20 mouse cellular contexts compared by ENCODE assay signal in the genomic region with DNA sequence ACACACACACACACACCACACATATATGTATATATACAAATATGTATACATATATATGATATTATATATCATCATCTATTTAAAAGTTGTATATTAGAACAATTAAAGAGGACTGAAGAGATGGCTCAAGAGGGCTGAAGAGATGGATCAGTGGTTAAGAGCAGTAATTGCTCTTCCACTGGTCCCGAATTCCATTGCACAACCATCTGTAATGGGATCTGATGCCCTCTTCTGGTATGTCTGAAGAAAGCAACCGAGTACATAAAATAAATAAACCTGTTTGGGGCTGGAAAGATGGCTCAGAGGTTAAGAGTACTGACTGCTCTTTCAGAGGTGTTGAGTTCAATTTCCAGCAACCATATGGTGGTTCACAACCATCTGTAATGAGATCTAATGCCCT. TPM values are rescaled to one million over a fixed set of nuclear protein-coding genes. Genes with fewer than 3 reads are reported as not detected.
DNase-seq lines count a peak whose midpoint lies in the region; ATAC-seq and TF ChIP-seq lines count a peak whose summit lies in the region.
"Had no signal": no experiment of that assay in that cellular context is flagged by ENCODE, and none has a peak within 500 bp of the region (broad histone marks: within the 10 kb centered on the region; RNA-seq: fewer than 3 reads in every experiment).

No protein-coding gene starts in this region.

- H3K36me3 ChIP-seq in intestine, postnatal 0 days (ENCODE audit: control insufficient read depth, insufficient read depth): no peaks in the 10 kb centered on the region
- H3K36me3 ChIP-seq in intestine, embryonic 16.5 days (ENCODE audit: control insufficient read depth, insufficient read depth, low read length): no peaks in the 10 kb centered on the region
- no peaks in the 10 kb centered on the region for H3K36me3 ChIP-seq in E14TG2a.4 (ENCODE audit: insufficient read depth, low read length)
- no peaks in the 10 kb centered on the region for H3K36me3 ChIP-seq in neural tube, embryonic 15.5 days
- H3K36me3 ChIP-seq: embryonic facial prominence, embryonic 15.5 days; forebrain, embryonic 10.5 days; heart, embryonic 12.5 days; liver, embryonic 13.5 days; midbrain, embryonic 12.5 days had no signal

- no peak overlapping the region for H3K9ac ChIP-seq in intestine, postnatal 0 days (ENCODE audit: low read depth, low read length)
- no peak overlapping the region for H3K9ac ChIP-seq in intestine, embryonic 16.5 days (ENCODE audit: low read depth, low read length)
- H3K9ac ChIP-seq in neural tube, embryonic 15.5 days (replicated peaks): no peak overlapping the region
- H3K9ac ChIP-seq: embryonic facial prominence, embryonic 15.5 days; heart, embryonic 12.5 days; liver, embryonic 13.5 days; midbrain, embryonic 12.5 days had no signal

- H3K4me3 ChIP-seq in intestine, postnatal 0 days (ENCODE audit: low read depth, low read length): no peak overlapping the region
- no peak overlapping the region for H3K4me3 ChIP-seq in intestine, embryonic 16.5 days (ENCODE audit: low read length)
- H3K4me3 ChIP-seq in E14TG2a.4 (replicated peaks; ENCODE audit: low read length): no peak overlapping the region
- H3K4me3 ChIP-seq in neural tube, embryonic 15.5 days (replicated peaks): no peak overlapping the region
- H3K4me3 ChIP-seq: embryonic facial prominence, embryonic 15.5 days; forebrain, embryonic 10.5 days; heart, embryonic 12.5 days; liver, embryonic 13.5 days; midbrain, embryonic 12.5 days; myocyte had no signal

- H3K4me2 ChIP-seq in intestine, postnatal 0 days (replicated peaks; ENCODE audit: low read depth): no peak overlapping the region
- no peak overlapping the region for H3K4me2 ChIP-seq in intestine, embryonic 16.5 days (ENCODE audit: low read depth, low read length)
- H3K4me2 ChIP-seq in neural tube, embryonic 15.5 days: no peak overlapping the region
- H3K4me2 ChIP-seq: embryonic facial prominence, embryonic 15.5 days; heart, embryonic 12.5 days; liver, embryonic 13.5 days; midbrain, embryonic 12.5 days had no signal

- ATAC-seq in intestine, postnatal 0 days: no peak
- no peak for ATAC-seq in intestine, embryonic 16.5 days
- no peak for ATAC-seq in neural tube, embryonic 15.5 days (ENCODE audit: low FRiP score)
- no peak for ATAC-seq in inflammation-experienced regulatory T-cells, adult 6 months
- ATAC-seq: hindbrain, embryonic 16.5 days had no signal

- DNase-seq in 3T3-L1 (ENCODE audit: low read depth, low spot score) (peak; percentile 29), ZHBTc4 (ENCODE audit: low read depth, low spot score) (peak; percentile 43)
- no peak for DNase-seq in frontal cortex, postnatal 25 days (ENCODE audit: low spot score in 2 of 2)
- DNase-seq: cerebellum, adult 9-11 months; kidney, adult 8-10 months; kidney, postnatal 4 days; liver, embryonic 13.5 days; retina, postnatal 1 day; thymus, adult 18-20 months had no signal

- H3K9me3 ChIP-seq in intestine, postnatal 0 days (ENCODE audit: control insufficient read depth): no peaks in the 10 kb centered on the region
- H3K9me3 ChIP-seq in intestine, embryonic 16.5 days (ENCODE audit: control insufficient read depth, low read length): no peaks in the 10 kb centered on the region
- peaks cover 6% of the 10 kb centered on the region; the same call in 1 of the 2 replicates for H3K9me3 ChIP-seq in E14TG2a.4 (ENCODE audit: low read length)
- no peaks in the 10 kb centered on the region for H3K9me3 ChIP-seq in neural tube, embryonic 15.5 days (replicated peaks)
- H3K9me3 ChIP-seq: embryonic facial prominence, embryonic 15.5 days; forebrain, embryonic 10.5 days; heart, embryonic 12.5 days; liver, embryonic 13.5 days; midbrain, embryonic 12.5 days had no signal

- 60% methylated on average over 2 of the region's 2 CpGs for WGBS in intestine, postnatal 0 days
- 48% methylated on average over 2 of the region's 2 CpGs for WGBS in intestine, embryonic 16.5 days
- WGBS in neural tube, embryonic 15.5 days: 43% methylated on average over 2 of the region's 2 CpGs

- no peaks in the 10 kb centered on the region for H3K27me3 ChIP-seq in intestine, postnatal 0 days (replicated peaks; ENCODE audit: control insufficient read depth, insufficient read depth, low read length)
- H3K27me3 ChIP-seq in intestine, embryonic 16.5 days (replicated peaks; ENCODE audit: control insufficient read depth, insufficient read depth, low read length): no peaks in the 10 kb centered on the region
- no peaks in the 10 kb centered on the region for H3K27me3 ChIP-seq in E14TG2a.4 (ENCODE audit: insufficient read depth, low read length)
- H3K27me3 ChIP-seq in neural tube, embryonic 15.5 days (replicated peaks): no peaks in the 10 kb centered on the region
- H3K27me3 ChIP-seq: embryonic facial prominence, embryonic 15.5 days; heart, embryonic 12.5 days; liver, embryonic 13.5 days; midbrain, embryonic 12.5 days had no signal

- H3K27ac ChIP-seq in intestine, postnatal 0 days (ENCODE audit: low read depth, low read length): no peak overlapping the region
- H3K27ac ChIP-seq in intestine, embryonic 16.5 days (ENCODE audit: low read length): no peak overlapping the region
- H3K27ac ChIP-seq in neural tube, embryonic 15.5 days (replicated peaks): no peak overlapping the region
- H3K27ac ChIP-seq: embryonic facial prominence, embryonic 15.5 days; forebrain, embryonic 10.5 days; liver, embryonic 13.5 days; midbrain, embryonic 12.5 days had no signal

- peak; percentile 41; the same call in 1 of the 2 replicates for TF ChIP-seq CTCF in intestine, postnatal 0 days (IDR thresholded peaks at IDR 0.05; ENCODE audit: low read depth)
- TF ChIP-seq CTCF in E14TG2a.4 (conservative IDR thresholded peaks at IDR 0.05; ENCODE audit: low read length): 0 out of 2 replicates have a peak, but pooled peaks have one; percentile 14

- no peaks in the 10 kb centered on the region for H3K4me1 ChIP-seq in intestine, postnatal 0 days (replicated peaks; ENCODE audit: control insufficient read depth, insufficient read depth, low read length)
- no peaks in the 10 kb centered on the region for H3K4me1 ChIP-seq in intestine, embryonic 16.5 days (ENCODE audit: control insufficient read depth, insufficient read depth, low read length)
- no peaks in the 10 kb centered on the region for H3K4me1 ChIP-seq in E14TG2a.4 (replicated peaks; ENCODE audit: low read depth, low read length)
- no peaks in the 10 kb centered on the region for H3K4me1 ChIP-seq in neural tube, embryonic 15.5 days
- H3K4me1 ChIP-seq: embryonic facial prominence, embryonic 15.5 days; forebrain, embryonic 10.5 days; heart, embryonic 12.5 days; liver, embryonic 13.5 days; midbrain, embryonic 12.5 days had no signal

RNA-seq across cellular contexts. Expression of a gene that starts 16.9 kb away (rescaled TPM):
- polyA plus RNA-seq in intestine, postnatal 0 days (2015; fragmentation: Nextera tagmentation; extraction: Ambion mirVana): 7.0 and 8.4 TPM in 2 replicates
- polyA plus RNA-seq in intestine, embryonic 16.5 days (2015; fragmentation: Nextera tagmentation; extraction: Ambion mirVana): 6.8 and 7.6 TPM in 2 replicates
- polyA plus RNA-seq in neural tube, embryonic 15.5 days (2015; fragmentation: Nextera tagmentation; extraction: Ambion mirVana): 6.5 and 8.9 TPM in 2 replicates
- 10 to 100 TPM in 2 of 3 experiments, 1 to 10 TPM in 1; 8.9 to 17.3 (median 10.8) TPM for polyA plus RNA-seq in inflammation-experienced regulatory T-cells, adult 6 months (2017; shearing (Covaris generic))

Comparison
In these comparisons a context has a peak if more than half of its experiments do, and no peak if none do; other contexts are left out.
1. DNase-seq: peak in 3T3-L1 (single experiment) and ZHBTc4 (single experiment); none in frontal cortex, postnatal 25 days (0 of 2).